Mouse (Mus musculus): ENCODE data around the gene Ccdc185. TPM values are rescaled to one million over a fixed set of nuclear protein-coding genes. Genes with fewer than 3 reads are reported as not detected.
A peak's percentile ranks its signal among the peaks of the same experiment; 100 is the strongest.

Gene Ccdc185
- polyA plus RNA-seq, 1 experiment from 2014 or later: not detected

DNA sequence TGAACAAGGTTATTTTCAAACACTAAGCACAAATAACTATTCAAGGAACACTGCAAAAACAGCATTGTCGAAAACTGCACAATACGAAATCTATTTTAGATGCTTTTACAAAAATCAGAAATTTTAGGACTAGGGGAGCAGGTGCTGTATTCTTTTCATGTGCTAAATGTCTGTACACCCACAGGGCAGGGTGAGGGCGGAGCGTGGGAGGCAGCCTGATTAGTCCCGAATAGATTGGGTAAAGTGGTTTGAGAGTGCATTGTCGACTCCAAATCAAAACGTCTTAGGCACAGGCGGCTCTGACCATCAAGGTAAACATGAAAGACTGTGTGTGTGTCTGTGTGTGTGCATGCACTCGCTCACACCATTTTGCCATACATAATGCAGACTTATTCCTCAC is 20.0 kb downstream of the Ccdc185 start:
- Histone ChIP-seq H3K4me2 (no peak overlapping the region), H3K36me3 (replicated peaks) (no peaks in the 10 kb centered on the region), H3K9ac (no peak overlapping the region), H3K27me3 (no peaks in the 10 kb centered on the region), H3K4me3 (replicated peaks) (no peak overlapping the region), H3K9me3 (no peaks in the 10 kb centered on the region), H3K4me1 (peaks cover 6% of the 10 kb centered on the region; the same call in 1 of the 2 replicates), H3K27ac (no peak overlapping the region)
- ATAC-seq (ENCODE audit: low FRiP score): no peak
- 70% methylated on average over 9 of the region's 9 CpGs for WGBS

DNA sequence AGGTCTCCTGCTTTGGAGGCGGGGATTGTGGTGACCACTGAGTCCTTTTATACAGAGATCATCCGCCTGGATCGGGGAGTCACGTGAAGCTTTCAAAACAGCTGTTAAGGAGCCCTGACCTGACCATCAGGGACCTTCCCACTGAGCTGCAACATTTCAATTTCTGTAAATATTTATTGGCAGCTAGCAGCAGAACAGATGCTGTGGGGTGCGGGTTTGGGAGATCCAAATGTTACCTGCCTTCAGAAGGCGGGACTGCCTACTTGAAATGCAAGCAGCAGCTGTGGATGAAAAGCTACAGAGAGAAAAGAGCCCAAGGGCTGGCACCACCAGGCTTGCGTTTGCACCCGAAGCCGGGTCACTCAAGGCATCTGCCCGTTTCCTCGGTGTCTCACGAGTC is 21.4 kb downstream of the Ccdc185 start:
- Histone ChIP-seq H3K27me3 (no peaks in the 10 kb centered on the region), H3K4me3 (replicated peaks) (no peak overlapping the region), H3K36me3 (replicated peaks) (no peaks in the 10 kb centered on the region), H3K4me2 (no peak overlapping the region), H3K9ac (no peak overlapping the region), H3K9me3 (no peaks in the 10 kb centered on the region), H3K27ac (no peak overlapping the region), H3K4me1 (peaks cover 6% of the 10 kb centered on the region; the same call in 1 of the 2 replicates)
- ATAC-seq (ENCODE audit: low FRiP score): no peak
- WGBS: 60% methylated on average over 12 of the region's 12 CpGs

DNA sequence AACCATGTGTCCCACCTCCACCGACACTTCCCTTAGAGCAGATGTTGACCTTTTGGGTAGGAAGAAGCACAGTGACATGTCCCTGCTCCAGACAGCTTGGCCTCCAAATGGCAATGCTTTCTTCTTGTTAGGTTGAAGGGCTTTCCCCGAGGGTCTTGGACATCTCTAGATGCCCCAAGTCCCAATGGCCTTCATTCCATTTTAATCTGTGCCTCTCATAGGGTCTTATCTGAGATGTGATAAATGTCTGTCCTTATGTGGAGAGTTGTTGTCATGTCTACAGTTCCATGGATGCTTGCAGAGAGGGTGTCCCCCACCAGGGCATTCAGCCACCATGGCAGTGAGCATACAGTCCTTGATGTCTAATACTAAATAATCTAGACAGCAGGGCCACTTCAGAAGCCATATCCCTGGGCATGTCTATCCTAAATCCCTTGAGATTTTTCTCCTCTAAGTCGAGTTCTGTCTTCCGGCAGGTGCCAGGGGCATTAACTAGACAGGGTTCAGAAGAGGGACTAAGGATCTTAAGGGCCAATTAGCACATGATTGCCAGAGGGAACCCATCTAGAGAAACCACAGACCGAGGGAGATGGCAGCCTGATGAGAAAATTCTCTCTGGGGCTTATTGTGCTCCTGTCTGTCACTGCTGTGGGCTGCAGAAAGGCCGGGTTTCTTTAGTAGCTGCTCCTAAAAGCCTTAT is 34.6 kb downstream of the Ccdc185 start:
- H3K4me2 ChIP-seq: no peak overlapping the region
- no peak overlapping the region for H3K9ac ChIP-seq
- WGBS: 58% methylated on average over 6 of the region's 6 CpGs
- no peaks in the 10 kb centered on the region for H3K27me3 ChIP-seq
- H3K36me3 ChIP-seq (replicated peaks): no peaks in the 10 kb centered on the region
- no peaks in the 10 kb centered on the region for H3K9me3 ChIP-seq
- H3K27ac ChIP-seq: no peak overlapping the region
- H3K4me1 ChIP-seq: peaks cover 10% of the 10 kb centered on the region
- ATAC-seq (ENCODE audit: low FRiP score): no peak
- H3K4me3 ChIP-seq (replicated peaks): no peak overlapping the region

DNA sequence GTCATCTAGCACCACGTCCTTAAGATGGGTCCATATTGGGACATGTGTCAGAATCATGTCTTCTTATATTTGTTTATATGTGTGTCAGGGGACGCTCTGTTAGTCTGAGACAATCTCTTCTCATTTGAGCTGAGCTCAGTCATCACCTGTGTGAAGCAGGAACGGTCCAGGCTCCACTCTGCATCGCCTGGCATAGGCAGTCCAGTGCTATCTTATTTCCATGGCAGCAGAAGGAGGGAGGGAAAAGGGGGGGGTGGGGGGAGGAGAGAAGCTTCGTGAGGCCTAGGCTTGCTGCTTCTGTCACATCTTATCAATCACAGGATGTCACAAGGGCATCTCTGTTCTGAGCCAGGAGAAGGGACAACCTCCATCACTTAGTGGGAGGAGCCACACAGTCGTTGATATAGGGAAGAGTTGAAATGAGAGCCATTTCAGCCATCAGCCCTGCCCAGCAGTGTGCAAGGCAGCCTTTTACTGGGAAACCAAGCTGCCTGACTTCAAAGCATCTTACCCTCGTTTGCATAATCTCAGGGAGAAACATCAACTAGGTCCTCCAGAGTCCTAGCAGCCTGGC is 37.5 kb downstream of the Ccdc185 start:
- no peak overlapping the region for H3K9ac ChIP-seq
- H3K4me1 ChIP-seq: peaks cover 10% of the 10 kb centered on the region
- H3K4me3 ChIP-seq (replicated peaks): no peak overlapping the region
- H3K36me3 ChIP-seq (replicated peaks): no peaks in the 10 kb centered on the region
- H3K27ac ChIP-seq: no peak overlapping the region
- 44% methylated on average over 7 of the region's 7 CpGs for WGBS
- peak; percentile 9; the same call in 1 of the 2 replicates for ATAC-seq (ENCODE audit: low FRiP score)
- no peak overlapping the region for H3K4me2 ChIP-seq
- H3K9me3 ChIP-seq: peaks cover 3% of the 10 kb centered on the region; the same call in 1 of the 2 replicates
- no peaks in the 10 kb centered on the region for H3K27me3 ChIP-seq

DNA sequence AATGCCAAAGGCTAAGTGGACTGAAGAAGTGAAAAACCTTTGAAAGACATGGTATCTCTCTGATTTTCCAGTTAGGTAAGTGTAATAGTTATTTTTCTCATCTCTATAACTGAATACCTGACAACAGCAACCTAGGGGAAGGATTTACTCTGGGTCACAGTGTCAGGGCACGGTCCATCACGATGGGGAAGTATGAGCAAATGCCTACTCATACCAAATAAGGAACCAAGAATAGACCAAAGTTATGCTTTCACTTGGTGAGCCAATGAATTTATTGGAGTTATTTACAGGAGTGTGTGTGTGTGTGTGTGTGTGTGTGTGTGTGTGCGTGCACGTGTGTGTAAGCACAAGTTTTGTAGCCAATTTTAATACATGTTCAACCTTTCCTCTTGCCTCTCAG is 41.5 kb downstream of the Ccdc185 start:
- Histone ChIP-seq H3K4me3 (replicated peaks) (no peak overlapping the region), H3K4me2 (no peak overlapping the region), H3K9ac (no peak overlapping the region), H3K4me1 (peaks cover 10% of the 10 kb centered on the region), H3K27ac (no peak overlapping the region), H3K27me3 (no peaks in the 10 kb centered on the region), H3K36me3 (replicated peaks) (no peaks in the 10 kb centered on the region), H3K9me3 (peaks cover 8% of the 10 kb centered on the region; the same call in 1 of the 2 replicates)
- no peak for ATAC-seq (ENCODE audit: low FRiP score)
- 94% methylated on average over 4 of the region's 4 CpGs for WGBS

DNA sequence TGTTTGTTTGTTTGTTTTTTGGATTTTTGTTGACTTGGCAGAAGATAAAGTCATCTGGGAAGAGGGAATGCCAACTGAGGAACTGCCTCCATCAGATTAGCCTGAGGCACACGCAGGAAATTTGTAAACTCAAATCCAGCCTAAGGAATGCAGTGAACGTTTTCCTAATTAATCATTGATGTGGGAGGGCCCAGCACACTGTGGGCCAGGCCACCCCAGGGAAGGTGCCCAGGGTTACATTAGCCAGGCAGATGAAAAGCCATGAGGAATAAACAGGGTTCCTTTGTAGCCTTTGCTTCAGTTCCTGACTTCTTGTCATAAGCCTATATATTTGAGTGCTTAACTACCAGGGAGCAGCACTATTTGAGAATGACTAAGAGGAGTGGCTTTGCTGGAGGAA is 44.1 kb downstream of the Ccdc185 start:
- 55% methylated on average over 2 of the region's 2 CpGs for WGBS

DNA sequence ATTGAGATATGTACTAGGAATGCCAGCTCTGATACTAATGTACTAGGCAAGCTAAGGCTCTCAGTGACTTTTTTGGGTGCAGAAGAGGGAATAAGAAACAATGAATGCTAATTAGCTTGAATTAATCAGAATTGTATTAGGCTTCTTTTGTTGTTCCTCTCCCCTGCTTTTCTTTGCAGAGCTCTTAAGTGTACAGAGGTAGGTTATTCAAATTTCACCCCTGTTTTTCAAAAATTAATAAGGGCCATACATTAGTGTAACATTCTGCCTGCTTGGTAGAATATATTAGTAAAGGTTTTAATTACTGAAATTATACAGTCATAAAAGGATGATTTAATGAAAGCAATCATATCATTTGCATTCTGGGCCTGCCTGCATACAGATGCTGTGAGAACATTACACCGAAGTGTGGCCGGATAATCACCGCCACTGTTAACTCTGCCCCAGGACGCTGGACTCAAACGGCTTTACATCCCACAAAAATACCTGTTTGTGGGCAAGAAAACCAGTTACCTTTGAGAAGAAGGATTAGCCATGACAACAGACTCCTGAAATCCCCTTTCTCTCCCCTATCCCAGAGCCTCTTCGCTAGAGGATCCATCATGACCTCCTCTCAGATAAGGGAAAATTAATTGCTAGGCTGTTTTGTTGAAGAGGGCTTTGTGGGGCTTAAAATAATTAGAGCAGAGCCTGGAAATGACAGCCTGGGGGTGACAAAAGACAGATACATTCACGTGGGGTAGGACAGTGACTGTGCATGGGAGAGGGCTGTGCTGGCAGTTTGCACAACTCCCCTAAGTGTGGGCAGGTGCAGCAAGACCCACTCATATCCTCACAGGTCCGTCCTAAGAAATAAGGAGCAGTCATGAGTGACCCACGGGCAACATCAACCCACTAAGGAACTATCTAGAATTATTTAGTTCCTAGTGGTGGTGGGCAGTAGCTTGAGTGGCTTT is 49.3 kb downstream of the Ccdc185 start:
- no peak overlapping the region for H3K4me2 ChIP-seq
- H3K27ac ChIP-seq: no peak overlapping the region
- no peak overlapping the region for H3K9ac ChIP-seq
- peaks cover 8% of the 10 kb centered on the region for H3K4me1 ChIP-seq
- no peaks in the 10 kb centered on the region for H3K9me3 ChIP-seq
- H3K4me3 ChIP-seq (replicated peaks): no peak overlapping the region
- H3K27me3 ChIP-seq: no peaks in the 10 kb centered on the region
- no peak; the same call in 1 of the 2 replicates for ATAC-seq (ENCODE audit: low FRiP score)
- no peaks in the 10 kb centered on the region for H3K36me3 ChIP-seq (replicated peaks)
- WGBS: 34% methylated on average over 9 of the region's 9 CpGs

More for the DNA sequence above, 44.1 kb downstream of the Ccdc185 start:
- Histone ChIP-seq H3K4me1 (peaks cover 2% of the 10 kb centered on the region), H3K4me2 (no peak overlapping the region), H3K36me3 (replicated peaks) (no peaks in the 10 kb centered on the region), H3K9ac (no peak overlapping the region), H3K27ac (no peak overlapping the region), H3K4me3 (replicated peaks) (no peak overlapping the region), H3K9me3 (peaks cover 8% of the 10 kb centered on the region; the same call in 1 of the 2 replicates), H3K27me3 (no peaks in the 10 kb centered on the region)
- no peak for ATAC-seq (ENCODE audit: low FRiP score)

Other genes with a start within 250 kb of the Ccdc185 start
- gene Capn2, start 231.6 kb downstream of the Ccdc185 start, polyA plus RNA-seq (2016; fragmentation: Nextera tagmentation; extraction: Ambion mirVana): 91.6 and 95.6 TPM in 2 replicates
- gene Capn8, start 184.2 kb downstream of the Ccdc185 start, polyA plus RNA-seq (2016; fragmentation: Nextera tagmentation; extraction: Ambion mirVana): 0.08 and 0.10 TPM in 2 replicates
- gene Susd4, start 14.7 kb upstream of the Ccdc185 start, polyA plus RNA-seq (2016; fragmentation: Nextera tagmentation; extraction: Ambion mirVana): 19.3 and 21.6 TPM in 2 replicates
- 0.17 and 0.31 TPM in 2 replicates for gene Tlr5, start 205.6 kb upstream of the Ccdc185 start, polyA plus RNA-seq (2016; fragmentation: Nextera tagmentation; extraction: Ambion mirVana)

Data from forebrain, embryonic 12.5 days (tissue).